In the genomic region with DNA sequence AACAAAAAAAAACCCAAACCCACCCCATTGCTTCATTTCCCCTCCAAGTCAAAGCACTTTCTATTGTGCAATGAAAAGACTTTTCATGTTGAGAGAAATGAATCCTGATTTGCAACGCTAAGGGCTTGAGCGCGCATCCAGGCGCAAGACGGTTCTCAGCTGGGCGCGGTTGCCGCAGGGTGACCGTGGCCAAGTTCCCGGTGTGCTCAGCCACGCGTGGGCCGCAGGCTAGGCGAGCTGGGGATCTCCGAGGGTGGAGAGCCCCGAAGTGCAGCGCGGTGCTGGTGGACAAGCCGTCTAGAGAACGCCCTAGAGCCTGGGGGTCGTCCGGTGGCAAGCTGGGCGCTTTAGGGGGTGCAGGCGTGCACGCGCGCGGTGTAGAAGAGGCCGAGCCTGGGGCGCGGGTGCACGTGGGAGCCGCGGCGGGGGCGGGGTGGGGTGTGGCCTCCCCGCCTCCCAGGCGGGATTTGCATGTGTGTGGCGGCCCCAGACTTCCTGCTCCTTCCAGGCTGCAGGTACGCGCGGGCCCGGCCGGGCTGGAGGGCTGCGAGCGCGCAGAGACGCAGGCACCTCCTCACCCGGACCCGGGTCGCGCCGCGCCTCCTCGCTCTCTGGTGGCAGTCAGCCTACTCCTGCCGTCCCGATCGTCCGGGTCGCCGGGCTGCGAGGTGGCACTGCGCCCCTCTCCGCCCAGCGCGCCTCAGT, we compare ENCODE assay signal across 8 mouse cellular contexts. TPM values are rescaled to one million over a fixed set of nuclear protein-coding genes. Genes with fewer than 3 reads are reported as not detected.
DNase-seq lines count a peak whose midpoint lies in the region; ATAC-seq and TF ChIP-seq lines count a peak whose summit lies in the region.

Gene Itpr3, plus strand, starts transcription at position 493 of the 705 bp plus-strand sequence.

- no peak for DNase-seq in cerebellum, postnatal 4 days (ENCODE audit: low spot score in 2 of 2)
- DNase-seq in cerebellum, postnatal 25 days = peak; percentile 77 to 83
- peak; percentile 77 for DNase-seq in lung, embryonic 14.5 days
- DNase-seq in urinary bladder, postnatal 14 days (ENCODE audit: low spot score) = peak; percentile 85

- no peak for TF ChIP-seq CTCF in intestine, postnatal 0 days (IDR thresholded peaks at IDR 0.05; ENCODE audit: low read depth)
- TF ChIP-seq CTCF in lung, embryonic 14.5 days (IDR thresholded peaks at IDR 0.05; ENCODE audit: low read depth) = no peak
- TF ChIP-seq CTCF in olfactory bulb, adult 2 months (IDR thresholded peaks at IDR 0.05; ENCODE audit: insufficient read depth, low read depth, low read length) = no peak

- H3K4me3 ChIP-seq in intestine, postnatal 0 days (ENCODE audit: low read depth, low read length) = peak within 1 kb of the TSS; percentile 71
- H3K4me3 ChIP-seq in lung, embryonic 14.5 days (ENCODE audit: low read depth, low read length) = peak within 1 kb of the TSS; percentile 61
- peak within 1 kb of the TSS; percentile 43 for H3K4me3 ChIP-seq in olfactory bulb, adult 2 months (ENCODE audit: insufficient read depth, low read depth, low read length)

- peak within 1 kb of the TSS; percentile 90 for H3K27ac ChIP-seq in intestine, postnatal 0 days (ENCODE audit: low read depth, low read length)
- H3K27ac ChIP-seq in lung, embryonic 14.5 days (ENCODE audit: low read depth) = peak within 1 kb of the TSS; percentile 83
- H3K27ac ChIP-seq in olfactory bulb, adult 2 months (ENCODE audit: insufficient read depth, low read depth, low read length) = no peak within 1 kb of the TSS; the same call in 1 of the 2 replicates

- H3K4me2 ChIP-seq in intestine, postnatal 0 days (replicated peaks; ENCODE audit: low read depth) = peak within 1 kb of the TSS; percentile 96
- peak within 1 kb of the TSS; percentile 99 for H3K4me2 ChIP-seq in lung, embryonic 14.5 days

- peak within 1 kb of the TSS; percentile 68 for H3K9ac ChIP-seq in intestine, postnatal 0 days (ENCODE audit: low read depth, low read length)
- peak within 1 kb of the TSS; percentile 57 for H3K9ac ChIP-seq in lung, embryonic 14.5 days

- no peaks in the 10 kb centered on the region for H3K27me3 ChIP-seq in intestine, postnatal 0 days (replicated peaks; ENCODE audit: control insufficient read depth, insufficient read depth, low read length)
- H3K27me3 ChIP-seq in lung, embryonic 14.5 days (ENCODE audit: insufficient read depth, low read length) = no peaks in the 10 kb centered on the region; the same call in 1 of the 2 replicates

- ATAC-seq in cerebellum, adult (ENCODE audit: insufficient number of reproducible peaks, low FRiP score, low TSS enrichment) = peak; percentile 74; the same call in 1 of the 2 replicates
- ATAC-seq in granulocyte monocyte progenitor cell, adult 5-6 weeks (replicated peaks; ENCODE audit: poor library complexity, severe bottlenecking) = peak; percentile 57
- ATAC-seq in intestine, postnatal 0 days = peak; percentile 77
- ATAC-seq in lung, embryonic 14.5 days (ENCODE audit: insufficient read depth) = peak; percentile 73

- H3K4me1 ChIP-seq in intestine, postnatal 0 days (replicated peaks; ENCODE audit: control insufficient read depth, insufficient read depth, low read length) = peaks cover 13% of the 10 kb centered on the region; the same call in 1 of the 2 replicates
- H3K4me1 ChIP-seq in lung, embryonic 14.5 days (ENCODE audit: insufficient read depth) = no peaks in the 10 kb centered on the region
- H3K4me1 ChIP-seq in olfactory bulb, adult 2 months (ENCODE audit: control insufficient read depth, insufficient read depth, low read length) = peaks cover 13% of the 10 kb centered on the region

- H3K9me3 ChIP-seq in intestine, postnatal 0 days (ENCODE audit: control insufficient read depth) = no peaks in the 10 kb centered on the region
- no peaks in the 10 kb centered on the region for H3K9me3 ChIP-seq in lung, embryonic 14.5 days (ENCODE audit: low read depth, low read length)

- no peak for TF ChIP-seq POLR2A in olfactory bulb, adult 2 months (IDR thresholded peaks at IDR 0.05; ENCODE audit: insufficient read depth, low read depth, low read length)

- no peaks in the 10 kb centered on the region for H3K36me3 ChIP-seq in intestine, postnatal 0 days (ENCODE audit: control insufficient read depth, insufficient read depth)
- no peaks in the 10 kb centered on the region for H3K36me3 ChIP-seq in lung, embryonic 14.5 days (ENCODE audit: insufficient read depth)

- under 1% methylated on average over 52 of the region's 66 CpGs for WGBS in intestine, postnatal 0 days
- WGBS in lung, embryonic 14.5 days = under 1% methylated on average over 59 of the region's 66 CpGs
- WGBS in olfactory bulb, adult 2 months = under 1% methylated on average over 61 of the region's 66 CpGs

RNA-seq across cellular contexts. Expression of gene Itpr3, which starts in this region (rescaled TPM):
- 4.0 and 8.5 TPM in 2 replicates for total RNA-seq in granulocyte monocyte progenitor cell, adult 5-6 weeks (2014; fragmentation: Nextera tagmentation)
- 6.1 and 6.5 TPM in 2 replicates for total RNA-seq in granulocyte monocyte progenitor cell, adult 5-6 weeks (2017)
- 6.1 and 7.2 TPM in 2 replicates for polyA plus RNA-seq in intestine, postnatal 0 days (2015; fragmentation: Nextera tagmentation; extraction: Ambion mirVana)
- 5.1 and 5.8 TPM in 2 replicates for polyA plus RNA-seq in lung, embryonic 14.5 days (2014; fragmentation: Nextera tagmentation; extraction: Ambion mirVana)
- not detected in 2 replicates for polyA plus RNA-seq in olfactory bulb, adult 2 months (2012; ENCODE audit: insufficient read depth, insufficient read length, low replicate concordance, missing spikeins)

Comparison
In these comparisons a context has a peak if more than half of its experiments do, and no peak if none do; other contexts are left out.
1. DNase-seq: peak in cerebellum, postnatal 25 days (2 of 2), lung, embryonic 14.5 days (single experiment) and urinary bladder, postnatal 14 days (single experiment); none in cerebellum, postnatal 4 days (0 of 2).
2. Peak in every context shown above with its lines, with median percentiles within 50 percentile points of each other: ATAC-seq and H3K4me3 ChIP-seq.